Mouse (Mus musculus) CH12.LX (cell line): ENCODE measurements at regions not wholly inside any gene's neighbourhood (a gene's known extent, or its start where the extent isn't known, plus 50 kb on each side); places are given as distances from the start of the nearest gene placed in this dataset.

Source experiments
- BHLHE40 ChIP-seq: IDR thresholded peaks from 2 replicates; pipeline ENCODE4 v1.6.1; 2011; ENCODE audit warnings: mild to moderate bottlenecking, low read depth, low read length, improper control_type of control experiment
- EP300 ChIP-seq: IDR thresholded peaks from 2 replicates; pipeline ENCODE4 v1.6.1; 2011; ENCODE audit warnings: low read length, improper control_type of control experiment
- JUND ChIP-seq: conservative IDR thresholded peaks from 2 replicates; pipeline ENCODE4 v1.6.1; 2011; ENCODE audit warnings: low read depth, low read length, improper control_type of control experiment
- MEF2A ChIP-seq: IDR thresholded peaks from 2 replicates; pipeline ENCODE4 v1.6.1; 2014; ENCODE audit warnings: low read depth, mild to moderate bottlenecking, inconsistent platforms, low read length, improper control_type of control experiment, borderline replicate concordance
- MYC ChIP-seq: IDR thresholded peaks from 2 replicates; pipeline ENCODE4 v1.6.1; 2011; ENCODE audit warnings: low read depth, mild to moderate bottlenecking, improper control_type of control experiment, low read length
- NRF1 ChIP-seq: IDR thresholded peaks from 2 replicates; pipeline ENCODE4 v1.6.1; 2014; ENCODE audit warnings: low read depth, mild to moderate bottlenecking, inconsistent platforms, low read length, improper control_type of control experiment, moderate library complexity
- SMC3 ChIP-seq: IDR thresholded peaks from 2 replicates; pipeline ENCODE4 v1.6.1; 2011; ENCODE audit warnings: low read depth, low read length, improper control_type of control experiment

DNA sequence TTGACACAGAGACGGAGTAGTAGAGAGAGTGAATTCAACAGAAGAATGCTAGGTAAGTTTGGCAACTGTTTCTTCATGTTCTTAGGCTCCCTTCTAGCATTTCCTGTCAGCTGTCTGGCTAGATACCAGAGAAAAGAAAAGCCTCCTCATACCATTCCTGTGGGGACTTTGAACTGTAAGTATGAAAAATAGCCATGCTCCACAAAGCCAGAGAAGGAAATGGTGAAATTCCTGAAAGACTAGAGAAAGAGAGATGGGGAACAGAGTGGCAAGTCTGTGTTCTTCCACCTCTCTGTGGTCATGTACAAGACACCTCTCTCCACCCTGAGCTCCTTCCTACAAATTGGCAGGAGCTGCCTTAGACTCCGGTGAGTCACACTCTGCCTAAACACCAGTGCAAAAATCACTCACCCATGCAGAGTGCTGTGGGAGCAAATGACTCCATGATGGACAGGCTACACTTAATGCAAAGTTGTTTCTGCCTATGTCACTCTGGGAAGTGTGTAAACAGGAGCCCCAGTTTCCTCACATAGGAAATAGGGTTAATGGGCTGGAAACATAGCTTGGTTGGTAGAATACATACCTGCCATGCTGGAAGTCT is 131.9 kb downstream of the Ibtk start:
- TF ChIP-seq NRF1 (no peak), JUND (no peak), BHLHE40 (no peak), MYC (no peak), SMC3 (no peak), MEF2A (no peak), EP300 (no peak)
